Mouse (Mus musculus) limb, embryonic 13.5 days (tissue): ENCODE results near the gene Olfr1006. TPM values are rescaled to one million over a fixed set of nuclear protein-coding genes. Genes with fewer than 3 reads are reported as not detected.
"Not testable (repeated sequence)": the region's sequence is repeated elsewhere in the genome, so short reads cannot be mapped to it uniquely, and the experiment has no call there.

Experiments used
- ATAC-seq: fragments of 200-750 bp; cut with Nextera tagmentation; 2 replicates; pipeline ENCODE4 v1.8.0; 2017; ENCODE audit warnings: low read depth, moderate number of reproducible peaks, moderate TSS enrichment; ENCODE audit not compliant: low FRiP score
- H3K27ac ChIP-seq: fragments of 300-500 bp; sonication (generic); 2 replicates; pipeline ENCODE4 v1.5.1; 2015; ENCODE audit warnings: inconsistent platforms, mild to moderate bottlenecking, moderate library complexity
- H3K27me3 ChIP-seq: fragments of 300-500 bp; sonication (generic); 2 replicates; pipeline ENCODE4 v1.6.1; 2015; ENCODE audit warnings: mild to moderate bottlenecking, inconsistent platforms
- H3K36me3 ChIP-seq: fragments of 300-500 bp; sonication (generic); 2 replicates; pipeline ENCODE4 v1.6.1; 2015; ENCODE audit warnings: inconsistent platforms, mild to moderate bottlenecking, moderate library complexity
- H3K4me1 ChIP-seq: fragments of 300-500 bp; sonication (generic); 2 replicates; pipeline ENCODE4 v1.6.1; 2015; ENCODE audit warnings: inconsistent platforms
- H3K4me2 ChIP-seq: fragments of 300-500 bp; sonication (generic); replicated peaks from 2 replicates; pipeline ENCODE4 v1.6.1; 2015; ENCODE audit warnings: inconsistent platforms, mild to moderate bottlenecking, moderate library complexity
- H3K4me3 ChIP-seq: fragments of 300-500 bp; sonication (generic); 2 replicates; pipeline ENCODE4 v1.5.1; 2015; ENCODE audit warnings: moderate library complexity, mild to moderate bottlenecking, inconsistent platforms
- H3K9ac ChIP-seq: fragments of 300-500 bp; sonication (generic); 2 replicates; pipeline ENCODE4 v1.6.1; 2015; ENCODE audit warnings: mild to moderate bottlenecking, inconsistent platforms
- H3K9me3 ChIP-seq: fragments of 300-500 bp; sonication (generic); 2 replicates; pipeline ENCODE4 v1.6.1; 2016; ENCODE audit warnings: inconsistent platforms
- WGBS: fragments of 180-500 bp; shearing (Covaris S2); methylation state at CpG from one replicate; pipeline ENCODE4 v1.1.7; 2015; 5-methylcytosine and 5-hydroxymethylcytosine counted together
- polyA plus RNA-seq: library from polyadenylated mRNA; unstranded; fragments of >200 nt; fragmentation: Nextera tagmentation; extraction: Ambion mirVana; gene quantifications from 2 replicates; pipeline ENCODE4 v1.2.1, GENCODE M21; 2015

Olfr1006 gene
- not detected in 2 replicates for polyA plus RNA-seq

DNA sequence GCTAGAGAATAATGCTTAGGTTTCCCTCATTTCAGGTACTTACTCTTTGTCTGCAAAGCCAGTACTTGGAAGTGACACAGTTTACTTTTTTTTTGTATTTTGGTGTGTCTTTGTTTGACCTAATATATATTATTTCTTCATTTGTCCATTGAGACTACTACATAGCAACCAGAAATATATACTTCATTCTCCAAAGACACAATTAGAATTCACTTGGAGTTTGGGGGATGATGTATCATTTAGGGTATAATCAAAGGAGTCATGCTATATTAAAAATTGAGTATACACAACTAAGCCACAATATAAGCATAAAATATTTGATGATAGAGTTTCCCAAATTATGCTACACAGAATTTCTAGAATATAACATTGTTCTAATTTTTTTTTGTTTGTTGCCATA is at the start of gene Olfr1006:
TSS of gene Olfr1006 (minus strand) at position 101 of the 400 bp plus-strand sequence.
- Histone ChIP-seq H3K27me3 (no peaks in the 10 kb centered on the region), H3K4me2 (no peak within 1 kb of the TSS), H3K36me3 (no peaks in the 10 kb centered on the region), H3K9me3 (no peaks in the 10 kb centered on the region), H3K4me3 (no peak within 1 kb of the TSS), H3K4me1 (no peaks in the 10 kb centered on the region), H3K9ac (no peak within 1 kb of the TSS), H3K27ac (no peak within 1 kb of the TSS)
- no peak for ATAC-seq

DNA sequence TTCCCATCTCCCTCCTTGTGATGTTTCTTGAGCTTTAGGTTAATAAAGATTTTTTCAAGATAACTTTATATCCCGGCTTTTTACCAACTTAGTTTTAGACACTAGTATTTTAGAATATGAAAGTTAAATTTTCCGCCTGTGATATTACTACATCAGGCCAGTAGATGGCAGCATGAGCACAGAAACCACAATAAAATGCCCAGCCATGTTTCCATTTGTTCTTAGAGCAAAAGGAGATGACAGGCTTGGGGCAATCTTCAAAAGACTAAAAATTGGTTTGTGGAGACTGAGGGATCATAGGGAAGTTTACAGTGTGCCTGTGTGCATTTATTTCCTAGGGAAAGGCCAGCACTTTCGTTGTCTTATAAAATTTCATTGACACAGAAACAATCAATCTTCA is 47.2 kb upstream of the Olfr1006 start:
- H3K9me3 ChIP-seq: no peaks in the 10 kb centered on the region
- H3K4me1 ChIP-seq: no peaks in the 10 kb centered on the region
- ATAC-seq: no peak
- no peak overlapping the region for H3K4me3 ChIP-seq
- WGBS: 11% methylated on average over 3 of the region's 3 CpGs
- no peak overlapping the region for H3K4me2 ChIP-seq
- H3K27ac ChIP-seq: no peak overlapping the region
- no peaks in the 10 kb centered on the region for H3K36me3 ChIP-seq
- no peaks in the 10 kb centered on the region for H3K27me3 ChIP-seq
- no peak overlapping the region for H3K9ac ChIP-seq

DNA sequence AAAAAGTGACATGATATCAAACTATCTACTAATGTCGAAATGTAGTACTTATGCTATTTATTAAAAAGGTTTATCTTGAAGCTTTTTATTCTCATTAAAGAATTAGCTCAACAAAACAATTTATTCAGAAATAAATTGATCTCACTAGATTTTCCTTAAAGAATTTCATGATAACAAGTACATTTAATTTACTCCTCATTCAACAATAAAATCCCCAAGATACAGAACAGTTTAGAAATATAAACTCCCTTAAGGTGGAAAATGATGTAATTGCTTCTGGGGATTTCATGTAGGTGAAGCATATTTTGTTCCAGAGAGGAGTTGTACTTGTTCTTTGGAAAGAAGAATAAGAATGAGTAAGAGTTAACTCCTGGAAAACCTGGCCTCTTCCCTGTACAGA is 36.6 kb upstream of the Olfr1006 start, which contains the start of gene Olfr1009:
TSS of gene Olfr1009 (plus strand) at position 301 of the 400 bp plus-strand sequence.
- Histone ChIP-seq H3K4me3 (no peak within 1 kb of the TSS), H3K9me3 (no peaks in the 10 kb centered on the region), H3K4me1 (no peaks in the 10 kb centered on the region), H3K27ac (no peak within 1 kb of the TSS), H3K9ac (no peak within 1 kb of the TSS), H3K4me2 (no peak within 1 kb of the TSS), H3K36me3 (no peaks in the 10 kb centered on the region), H3K27me3 (no peaks in the 10 kb centered on the region)
- no peak for ATAC-seq
- 88% methylated on average over 1 of the region's 1 CpGs for WGBS

- Histone ChIP-seq H3K4me1 (no peaks in the 10 kb centered on the region), H3K4me3 (no peak overlapping the region), H3K36me3 (no peaks in the 10 kb centered on the region), H3K9ac (no peak overlapping the region), H3K9me3 (no peaks in the 10 kb centered on the region), H3K27ac (no peak overlapping the region), H3K27me3 (no peaks in the 10 kb centered on the region), H3K4me2 (no peak overlapping the region)
- no peak for ATAC-seq
- 10% methylated on average over 1 of the region's 1 CpGs for WGBS
Observed at GRCm38 (mm10) chr2:85711159-85711558, 32.6 kb upstream of the Olfr1006 start.

DNA sequence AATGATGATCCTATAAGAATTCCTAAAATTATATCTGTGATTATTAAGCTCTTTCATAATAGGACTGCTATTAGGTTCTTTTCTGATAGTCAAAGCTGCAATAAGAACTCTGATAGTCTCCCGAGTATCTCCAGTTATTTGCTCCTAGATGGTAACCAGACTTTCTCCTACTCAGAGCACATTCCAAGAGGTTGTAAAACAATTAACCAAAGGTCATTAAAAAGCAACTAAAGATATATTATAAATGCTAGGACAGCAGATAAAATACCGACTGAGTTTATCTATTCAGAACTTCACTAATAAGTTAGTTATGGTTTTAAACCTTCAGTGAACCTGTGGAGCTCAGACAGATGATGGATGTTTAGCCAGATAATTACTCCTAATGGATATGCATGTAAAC is 32.1 kb upstream of the Olfr1006 start:
- not testable (repeated sequence) for H3K4me2 ChIP-seq, H3K9ac ChIP-seq
- WGBS: 25% methylated on average over 2 of the region's 2 CpGs

GRCm38 (mm10) chr2:85689131-85689530 is 10.6 kb upstream of the Olfr1006 start, which contains the start of gene Olfr1008:
TSS of gene Olfr1008 (plus strand) at chr2:85689431.
- H3K4me1 ChIP-seq: no peaks in the 10 kb centered on the region
- H3K9me3 ChIP-seq: peaks cover 3% of the 10 kb centered on the region
- no peak within 1 kb of the TSS for H3K4me2 ChIP-seq
- no peaks in the 10 kb centered on the region for H3K27me3 ChIP-seq
- no peak within 1 kb of the TSS for H3K4me3 ChIP-seq
- H3K9ac ChIP-seq: no peak within 1 kb of the TSS
- no peak for ATAC-seq
- H3K27ac ChIP-seq: no peak within 1 kb of the TSS
- no peaks in the 10 kb centered on the region for H3K36me3 ChIP-seq

More for the DNA sequence above, 32.1 kb upstream of the Olfr1006 start:
- H3K27me3 ChIP-seq, H3K4me3 ChIP-seq, H3K4me1 ChIP-seq, H3K27ac ChIP-seq, H3K36me3 ChIP-seq, H3K9me3 ChIP-seq, ATAC-seq: not testable (repeated sequence)

- H3K4me2 ChIP-seq, H3K9ac ChIP-seq, H3K4me1 ChIP-seq, H3K9me3 ChIP-seq, H3K4me3 ChIP-seq, ATAC-seq, H3K27me3 ChIP-seq, H3K27ac ChIP-seq, H3K36me3 ChIP-seq: not testable (repeated sequence)
Observed at GRCm38 (mm10) chr2:85664355-85664754, 14.2 kb downstream of the Olfr1006 start, which contains the start of gene Olfr154. TSS of gene Olfr154 (minus strand) at chr2:85664455.

- no peaks in the 10 kb centered on the region for H3K9me3 ChIP-seq
- WGBS: 91% methylated on average over 1 of the region's 1 CpGs
- H3K27me3 ChIP-seq: no peaks in the 10 kb centered on the region
- H3K9ac ChIP-seq: no peak within 1 kb of the TSS
- no peak within 1 kb of the TSS for H3K4me2 ChIP-seq
- no peak for ATAC-seq
- no peak within 1 kb of the TSS for H3K27ac ChIP-seq
- no peak within 1 kb of the TSS for H3K4me3 ChIP-seq
- no peaks in the 10 kb centered on the region for H3K4me1 ChIP-seq
- H3K36me3 ChIP-seq: no peaks in the 10 kb centered on the region
Observed at GRCm38 (mm10) chr2:85650604-85651003, 28.0 kb downstream of the Olfr1006 start, which contains the start of gene Olfr1002. TSS of gene Olfr1002 (minus strand) at chr2:85650704.

Other genes starting within 250 kb of the Olfr1006 start
- gene Olfr994, start 242.3 kb downstream of the Olfr1006 start, polyA plus RNA-seq: not detected in 2 replicates
- gene Olfr995, start 235.1 kb downstream of the Olfr1006 start, polyA plus RNA-seq: not detected in 2 replicates
- gene 4833423E24Rik, start 159.7 kb downstream of the Olfr1006 start, polyA plus RNA-seq: 0.32 and 0.34 TPM in 2 replicates
- not detected in 2 replicates for gene Olfr996, start 99.6 kb downstream of the Olfr1006 start, polyA plus RNA-seq
- gene Olfr998, start 89.8 kb downstream of the Olfr1006 start, polyA plus RNA-seq: not detected in 2 replicates
- not detected in 2 replicates for gene Olfr1000, start 66.9 kb downstream of the Olfr1006 start, polyA plus RNA-seq
- gene Olfr1002, start 28.1 kb downstream of the Olfr1006 start, polyA plus RNA-seq: not detected in 2 replicates
- not detected in 2 replicates for gene Olfr154, start 14.3 kb downstream of the Olfr1006 start, polyA plus RNA-seq
- gene Olfr1008, start 10.7 kb upstream of the Olfr1006 start, polyA plus RNA-seq: not detected in 2 replicates
- not detected in 2 replicates for gene Olfr1009, start 36.7 kb upstream of the Olfr1006 start, polyA plus RNA-seq
- gene Olfr1012, start 84.0 kb upstream of the Olfr1006 start, polyA plus RNA-seq: not detected in 2 replicates
- gene Olfr1013, start 88.3 kb upstream of the Olfr1006 start, polyA plus RNA-seq: not detected in 2 replicates
- gene Olfr1014, start 93.9 kb upstream of the Olfr1006 start, polyA plus RNA-seq: not detected in 2 replicates
- gene Olfr1015, start 103.2 kb upstream of the Olfr1006 start, polyA plus RNA-seq: not detected in 2 replicates
- not detected in 2 replicates for gene Olfr1016, start 123.8 kb upstream of the Olfr1006 start, polyA plus RNA-seq
- gene Olfr1018, start 139.7 kb upstream of the Olfr1006 start, polyA plus RNA-seq: not detected in 2 replicates
- not detected in 2 replicates for gene Olfr1019, start 166.7 kb upstream of the Olfr1006 start, polyA plus RNA-seq
- gene Olfr1020, start 168.3 kb upstream of the Olfr1006 start, polyA plus RNA-seq: not detected in 2 replicates
- gene Olfr1022, start 189.8 kb upstream of the Olfr1006 start, polyA plus RNA-seq: not detected in 2 replicates
- gene Olfr1023, start 206.9 kb upstream of the Olfr1006 start, polyA plus RNA-seq: not detected in 2 replicates
- gene Olfr1024, start 226.3 kb upstream of the Olfr1006 start, polyA plus RNA-seq: not detected in 2 replicates
- not detected in 2 replicates for gene Olfr1025-ps1, start 236.4 kb upstream of the Olfr1006 start, polyA plus RNA-seq
- gene Olfr1026, start 242.8 kb upstream of the Olfr1006 start, polyA plus RNA-seq: not detected in 2 replicates